Mouse (Mus musculus): Measurements from ENCODE around the gene Sp8. TPM values are rescaled to one million over a fixed set of nuclear protein-coding genes. Genes with fewer than 3 reads are reported as not detected.
A peak's percentile ranks its signal among the peaks of the same experiment; 100 is the strongest.

Sp8 gene
- polyA plus RNA-seq, 2 experiments = 0.01 TPM; not detected in 1

- Histone ChIP-seq H3K27ac (no peak overlapping the region), H3K9me3 (ENCODE audit: control insufficient read depth, low read length) (no peaks in the 10 kb centered on the region), H3K27me3 (ENCODE audit: control insufficient read depth, insufficient read depth, low read length) (peaks cover 54% of the 10 kb centered on the region), H3K4me2 (ENCODE audit: low read depth) (peak overlapping the region; percentile 32), H3K4me3 (ENCODE audit: insufficient read depth in 1 of 2, low read depth in 2 of 2, low read length in 2 of 2) (peak overlapping the region; percentile 31 to 45; a peak in 3 of 4 replicates), H3K4me1 (replicated peaks; ENCODE audit: control insufficient read depth in 2 of 2, insufficient read depth in 2 of 2, low read length in 1 of 2) (no peaks in the 10 kb centered on the region), H3K9ac (replicated peaks) (no peak overlapping the region), H3K36me3 (replicated peaks; ENCODE audit: control insufficient read depth, insufficient read depth, low read depth) (no peaks in the 10 kb centered on the region)
- peak; percentile 55 for ATAC-seq (ENCODE audit: insufficient read depth)
- DNase-seq (ENCODE audit: low read depth in 3 of 3, low spot score in 3 of 3) = no peak
- WGBS (ENCODE audit: insufficient replicate concordance) = under 1% methylated on average over 67 of the region's 72 CpGs
- no peak for TF ChIP-seq CTCF (IDR thresholded peaks at IDR 0.05; ENCODE audit: low read depth)
- no peak for TF ChIP-seq EP300 (IDR thresholded peaks at IDR 0.05; ENCODE audit: low read depth)
Measured at GRCm38 (mm10) chr12:118836411-118837341, 9.5 kb upstream of the Sp8 start.

GRCm38 (mm10) chr12:118837361-118837760, 8.8 kb upstream of the Sp8 start:
- Histone ChIP-seq H3K9ac (replicated peaks) (no peak overlapping the region), H3K36me3 (replicated peaks; ENCODE audit: control insufficient read depth, insufficient read depth, low read depth) (no peaks in the 10 kb centered on the region), H3K4me2 (ENCODE audit: low read depth) (no peak overlapping the region), H3K9me3 (ENCODE audit: control insufficient read depth, low read length) (no peaks in the 10 kb centered on the region), H3K27ac (no peak overlapping the region), H3K27me3 (ENCODE audit: control insufficient read depth, insufficient read depth, low read length) (peaks cover 60% of the 10 kb centered on the region), H3K4me1 (replicated peaks; ENCODE audit: control insufficient read depth in 2 of 2, insufficient read depth in 2 of 2, low read length in 1 of 2) (no peaks in the 10 kb centered on the region), H3K4me3 (ENCODE audit: insufficient read depth in 1 of 2, low read depth in 2 of 2, low read length in 2 of 2) (no peak overlapping the region)
- WGBS (ENCODE audit: insufficient replicate concordance) = 4% methylated on average over 11 of the region's 11 CpGs
- no peak for TF ChIP-seq CTCF (IDR thresholded peaks at IDR 0.05; ENCODE audit: low read depth)
- no peak for TF ChIP-seq EP300 (IDR thresholded peaks at IDR 0.05; ENCODE audit: low read depth)
- ATAC-seq (ENCODE audit: insufficient read depth) = no peak
- DNase-seq (ENCODE audit: low read depth in 3 of 3, low spot score in 3 of 3) = no peak

GRCm38 (mm10) chr12:118838260-118838659, 7.9 kb upstream of the Sp8 start:
- WGBS (ENCODE audit: insufficient replicate concordance) = 3% methylated on average over 2 of the region's 2 CpGs
- no peak for ATAC-seq (ENCODE audit: insufficient read depth)
- peaks cover 69% of the 10 kb centered on the region for H3K27me3 ChIP-seq (ENCODE audit: control insufficient read depth, insufficient read depth, low read length)

GRCm38 (mm10) chr12:118839398-118839797, 6.7 kb upstream of the Sp8 start:
- peaks cover 80% of the 10 kb centered on the region for H3K27me3 ChIP-seq (ENCODE audit: control insufficient read depth, insufficient read depth, low read length)
- H3K9ac ChIP-seq (replicated peaks) = no peak overlapping the region
- H3K9me3 ChIP-seq (ENCODE audit: control insufficient read depth, low read length) = no peaks in the 10 kb centered on the region
- TF ChIP-seq EP300 (IDR thresholded peaks at IDR 0.05; ENCODE audit: low read depth) (no peak), CTCF (IDR thresholded peaks at IDR 0.05; ENCODE audit: low read depth) (no peak)
- H3K4me1 ChIP-seq (replicated peaks; ENCODE audit: control insufficient read depth in 2 of 2, insufficient read depth in 2 of 2, low read length in 1 of 2) = no peaks in the 10 kb centered on the region
- no peak for DNase-seq (ENCODE audit: low read depth in 3 of 3, low spot score in 3 of 3)
- ATAC-seq (ENCODE audit: insufficient read depth) = no peak
- 5% methylated on average over 5 of the region's 5 CpGs for WGBS (ENCODE audit: insufficient replicate concordance)
- H3K27ac ChIP-seq = no peak overlapping the region
- no peak overlapping the region for H3K4me2 ChIP-seq (ENCODE audit: low read depth)
- H3K36me3 ChIP-seq (replicated peaks; ENCODE audit: control insufficient read depth, insufficient read depth, low read depth) = no peaks in the 10 kb centered on the region
- no peak overlapping the region for H3K4me3 ChIP-seq (ENCODE audit: insufficient read depth in 1 of 2, low read depth in 2 of 2, low read length in 2 of 2)

More at GRCm38 (mm10) chr12:118838260-118838659, 7.9 kb upstream of the Sp8 start:
- Histone ChIP-seq H3K36me3 (replicated peaks; ENCODE audit: control insufficient read depth, insufficient read depth, low read depth) (no peaks in the 10 kb centered on the region), H3K4me2 (ENCODE audit: low read depth) (no peak overlapping the region), H3K4me1 (replicated peaks; ENCODE audit: control insufficient read depth in 2 of 2, insufficient read depth in 2 of 2, low read length in 1 of 2) (no peaks in the 10 kb centered on the region), H3K4me3 (ENCODE audit: insufficient read depth in 1 of 2, low read depth in 2 of 2, low read length in 2 of 2) (no peak overlapping the region), H3K27ac (no peak overlapping the region), H3K9ac (replicated peaks) (no peak overlapping the region), H3K9me3 (ENCODE audit: control insufficient read depth, low read length) (no peaks in the 10 kb centered on the region)
- no peak for TF ChIP-seq CTCF (IDR thresholded peaks at IDR 0.05; ENCODE audit: low read depth)
- TF ChIP-seq EP300 (IDR thresholded peaks at IDR 0.05; ENCODE audit: low read depth) = no peak
- no peak for DNase-seq (ENCODE audit: low read depth in 3 of 3, low spot score in 3 of 3)

- Histone ChIP-seq H3K9ac (replicated peaks) (no peak overlapping the region), H3K27ac (no peak overlapping the region), H3K27me3 (ENCODE audit: control insufficient read depth, insufficient read depth, low read length) (peaks cover 89% of the 10 kb centered on the region), H3K36me3 (replicated peaks; ENCODE audit: control insufficient read depth, insufficient read depth, low read depth) (no peaks in the 10 kb centered on the region), H3K4me1 (replicated peaks; ENCODE audit: control insufficient read depth in 2 of 2, insufficient read depth in 2 of 2, low read length in 1 of 2) (no peaks in the 10 kb centered on the region), H3K4me3 (ENCODE audit: insufficient read depth in 1 of 2, low read depth in 2 of 2, low read length in 2 of 2) (no peak overlapping the region), H3K9me3 (ENCODE audit: control insufficient read depth, low read length) (no peaks in the 10 kb centered on the region), H3K4me2 (ENCODE audit: low read depth) (no peak overlapping the region)
- TF ChIP-seq EP300 (IDR thresholded peaks at IDR 0.05; ENCODE audit: low read depth) (no peak), CTCF (IDR thresholded peaks at IDR 0.05; ENCODE audit: low read depth) (no peak)
- DNase-seq (ENCODE audit: low read depth in 3 of 3, low spot score in 3 of 3) (no peak), ATAC-seq (ENCODE audit: insufficient read depth) (no peak)
- 2% methylated on average over 15 of the region's 15 CpGs for WGBS (ENCODE audit: insufficient replicate concordance)
Measured at GRCm38 (mm10) chr12:118840301-118840700, 5.8 kb upstream of the Sp8 start.
